Mouse (Mus musculus) layer of hippocampus, adult 9-11 months (tissue): ENCODE measurements around the gene Ptbp3.
"Not testable (repeated sequence)": the region's sequence is repeated elsewhere in the genome, so short reads cannot be mapped to it uniquely, and the experiment has no call there.

ENCODE experiments used
- DNase-seq: peaks from one replicate; pipeline ENCODE4 v3.0.0; 2022

The Ptbp3 gene

DNA sequence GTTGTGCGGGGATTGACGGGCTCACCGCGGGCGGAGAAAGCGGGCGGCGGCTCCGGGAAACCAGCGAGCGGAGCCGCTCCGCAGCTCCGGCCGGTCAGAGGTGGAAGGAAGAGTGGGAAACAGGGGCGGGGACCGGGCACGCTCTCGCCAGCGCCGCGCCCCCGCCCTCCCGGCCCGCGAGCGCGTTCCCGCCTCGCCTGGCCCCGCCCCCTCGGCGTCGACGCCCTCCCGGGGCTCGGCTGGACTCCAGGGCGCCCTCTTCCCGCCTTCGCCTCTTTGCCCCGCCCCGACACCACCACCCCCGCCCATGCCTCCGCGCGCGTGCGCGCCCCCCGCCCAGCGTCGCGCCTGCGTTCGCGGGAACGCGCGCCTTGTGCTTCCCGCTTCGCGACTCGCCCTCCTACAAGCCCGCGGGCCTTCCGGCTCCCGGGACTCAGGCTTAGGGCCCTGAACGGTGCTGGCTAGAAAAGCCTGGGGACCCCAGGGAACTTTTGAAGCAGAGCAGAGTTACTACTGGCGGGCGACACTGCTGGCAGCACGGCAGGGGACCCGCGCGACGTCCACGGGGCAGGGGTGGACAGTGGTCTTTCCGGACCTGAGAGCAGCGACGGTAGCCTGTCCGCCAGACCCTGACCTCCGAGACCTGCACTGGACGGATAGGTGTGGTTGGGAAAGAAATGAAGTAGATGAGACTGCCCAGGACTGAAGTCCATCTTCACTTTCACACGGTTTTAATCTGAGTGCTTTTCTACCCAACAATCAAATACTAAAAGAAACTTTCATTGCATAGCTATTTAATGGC lies at the start of gene Ptbp3:
TSS of gene Ptbp3 (minus strand) at position 190 of the 802 bp plus-strand sequence.
- DNase-seq = peak; percentile 87

DNA sequence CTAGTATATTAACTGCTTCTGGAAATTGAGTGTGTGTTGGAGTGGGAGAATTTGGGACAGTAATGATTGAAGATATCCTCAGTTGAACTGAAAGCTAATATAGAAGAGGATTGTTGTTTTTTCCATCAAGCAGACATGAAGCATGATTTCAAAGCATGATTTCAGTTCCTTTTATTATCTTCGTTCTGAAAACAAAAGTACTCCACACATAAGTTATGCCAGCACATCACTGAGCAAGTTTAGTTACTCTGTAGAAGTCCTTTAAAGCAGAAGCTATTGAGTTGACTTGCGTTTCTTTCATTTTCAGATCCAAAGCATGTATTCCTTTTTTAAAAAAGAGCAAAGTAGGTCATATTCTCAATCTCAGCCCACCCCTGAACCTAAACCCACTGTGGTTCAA lies 47.4 kb upstream of the Ptbp3 start:
- no peak for DNase-seq

DNA sequence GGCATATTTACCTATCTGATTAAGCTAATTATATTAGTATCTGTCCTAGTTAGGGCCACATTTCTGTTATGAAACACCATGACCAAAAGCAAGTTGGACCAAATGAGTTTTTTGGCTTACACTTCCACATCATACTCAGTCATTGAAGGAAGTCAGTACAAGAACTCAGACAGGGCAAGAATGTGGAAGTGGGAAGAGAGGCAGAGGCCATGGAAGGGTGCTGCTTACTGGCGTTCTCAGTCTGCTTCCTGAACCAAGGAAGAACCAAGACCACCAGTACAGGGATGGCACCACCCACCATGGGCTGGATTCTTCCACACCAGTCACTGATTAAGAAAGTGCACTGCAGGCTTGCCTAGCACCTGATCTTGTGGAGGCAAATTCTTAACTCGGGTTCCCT lies 45.5 kb upstream of the Ptbp3 start:
- no peak for DNase-seq

DNA sequence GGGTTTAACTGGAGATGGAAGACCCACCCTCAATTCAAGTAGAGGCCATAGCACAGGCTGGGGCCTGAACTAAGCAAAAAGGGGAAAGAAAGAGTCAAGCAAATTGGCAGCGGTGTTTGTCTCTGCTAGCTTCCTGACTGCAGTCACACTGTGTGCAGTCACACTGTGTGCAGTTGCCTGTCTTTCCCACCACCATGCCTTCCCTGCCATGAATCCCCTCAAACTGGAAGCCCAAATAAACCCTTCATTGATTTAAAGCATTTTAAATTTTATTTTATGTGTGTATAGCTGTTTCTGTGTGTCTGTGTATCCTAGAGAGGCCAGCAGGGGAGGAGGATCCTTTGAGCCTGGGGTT lies 38.7 kb upstream of the Ptbp3 start:
- DNase-seq = no peak

DNA sequence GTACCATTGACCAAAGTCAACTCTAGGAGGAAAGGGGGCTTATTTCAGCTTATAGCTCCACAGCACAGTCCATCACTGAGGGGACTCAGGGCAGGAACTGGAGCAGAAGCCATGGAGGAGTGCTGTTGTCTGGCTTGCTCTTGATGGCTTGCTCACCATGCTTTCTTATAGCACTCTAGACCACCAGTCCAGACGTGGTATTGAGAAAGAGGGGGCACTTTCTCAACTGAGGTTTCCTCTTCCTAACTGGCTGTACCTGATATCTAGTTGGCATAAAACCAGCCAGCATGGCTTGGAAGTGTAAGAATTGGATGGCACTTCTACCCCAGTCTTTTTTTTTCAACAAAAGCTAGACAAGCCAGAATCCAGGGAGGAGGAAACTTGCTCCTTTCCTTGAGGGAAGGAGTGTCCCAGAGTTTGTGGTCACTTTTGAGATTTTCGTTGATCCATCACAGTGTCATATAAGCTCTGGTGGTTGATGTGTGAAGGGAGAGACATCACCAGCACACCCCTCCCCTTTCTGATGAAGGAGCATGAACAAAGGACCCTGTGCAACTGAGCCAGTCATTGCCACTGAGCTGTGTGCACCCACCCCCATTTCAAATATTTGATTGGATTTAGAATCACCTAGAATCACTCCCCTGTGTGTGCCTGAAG lies 38.2 kb upstream of the Ptbp3 start:
- DNase-seq = no peak

DNA sequence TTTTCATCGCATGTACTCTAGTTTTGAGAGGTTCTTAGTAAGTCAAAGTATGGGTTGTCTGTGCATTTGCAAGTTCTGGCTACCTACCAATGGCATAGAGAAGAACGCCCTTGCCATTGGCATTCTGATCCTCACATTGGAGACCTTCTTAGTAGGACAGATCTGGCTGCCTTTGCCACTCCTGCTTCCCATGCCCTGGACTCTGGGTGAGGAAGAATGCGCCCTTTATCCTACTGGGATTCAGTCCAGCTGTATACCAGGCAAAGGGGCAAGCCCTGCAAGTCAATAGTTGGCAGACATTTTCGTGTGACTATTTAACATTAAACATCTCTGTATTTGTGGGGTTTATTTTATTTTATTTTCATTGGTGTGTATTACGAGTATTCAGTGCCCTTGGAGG lies 35.9 kb upstream of the Ptbp3 start:
- no peak for DNase-seq

DNA sequence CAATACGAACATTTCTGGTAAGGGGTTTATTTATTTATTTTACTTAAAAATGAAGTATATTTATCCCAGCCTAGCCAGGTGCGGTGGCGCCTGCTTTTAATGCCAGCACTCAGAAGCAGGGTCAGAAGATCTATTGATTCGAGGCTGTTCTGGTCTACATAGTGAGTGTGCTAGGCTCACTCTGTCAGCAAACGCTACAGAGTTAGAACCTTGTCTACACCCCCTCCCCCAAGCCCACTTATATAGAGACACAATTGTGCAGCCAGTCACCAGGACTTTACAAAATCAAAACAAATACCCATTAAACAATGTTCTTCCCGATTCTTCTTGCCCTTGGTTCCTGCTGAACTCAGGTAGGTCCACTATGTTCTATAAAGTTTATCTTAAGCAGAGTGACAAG lies 33.0 kb upstream of the Ptbp3 start:
- no peak for DNase-seq

DNA sequence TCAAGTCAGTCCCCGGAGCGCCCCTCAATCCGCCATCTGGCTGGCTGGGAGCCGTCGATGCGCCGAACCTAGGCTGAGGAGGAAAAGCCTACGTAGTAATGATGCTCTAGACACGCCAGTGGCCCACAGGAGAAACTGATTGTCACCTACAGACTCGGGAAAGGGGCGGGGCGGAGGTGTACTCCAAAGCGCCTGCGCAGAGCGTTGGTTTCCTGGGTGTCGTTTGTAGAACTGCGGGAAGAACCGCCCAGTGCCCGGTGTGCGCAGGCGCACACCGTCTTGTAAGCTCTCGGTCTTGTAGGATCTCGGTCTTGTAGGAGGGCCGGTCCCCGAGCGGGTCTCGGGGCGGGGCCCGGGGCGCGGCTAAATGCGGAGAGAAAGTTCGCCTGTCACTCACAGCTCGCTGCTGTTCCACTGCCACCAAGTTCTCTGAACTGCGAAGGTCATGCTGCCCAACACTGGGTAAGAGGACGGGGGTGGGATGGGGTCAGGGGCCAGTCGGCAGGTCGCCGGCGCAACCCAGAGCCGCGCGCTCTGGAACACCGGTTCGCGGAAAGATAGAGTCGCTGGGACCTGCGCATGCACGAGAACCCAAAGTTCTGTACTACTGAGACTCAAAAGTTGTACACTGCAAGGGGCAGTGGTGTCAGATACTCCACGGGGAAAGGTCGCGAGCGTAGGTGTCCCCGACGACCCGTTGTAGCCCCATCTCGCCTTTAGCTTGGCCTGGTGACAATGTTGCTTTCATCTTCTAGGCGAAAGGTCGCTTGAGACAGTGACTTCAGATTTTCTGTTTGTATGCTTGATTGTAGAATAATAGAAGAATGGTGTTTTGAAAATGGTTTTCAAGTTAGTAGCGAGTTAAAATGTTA lies 32.4 kb upstream of the Ptbp3 start, which contains the start of gene Hsdl2:
TSS of gene Hsdl2 (plus strand) at position 250 of the 872 bp plus-strand sequence.
- DNase-seq = peak; percentile 99

DNA sequence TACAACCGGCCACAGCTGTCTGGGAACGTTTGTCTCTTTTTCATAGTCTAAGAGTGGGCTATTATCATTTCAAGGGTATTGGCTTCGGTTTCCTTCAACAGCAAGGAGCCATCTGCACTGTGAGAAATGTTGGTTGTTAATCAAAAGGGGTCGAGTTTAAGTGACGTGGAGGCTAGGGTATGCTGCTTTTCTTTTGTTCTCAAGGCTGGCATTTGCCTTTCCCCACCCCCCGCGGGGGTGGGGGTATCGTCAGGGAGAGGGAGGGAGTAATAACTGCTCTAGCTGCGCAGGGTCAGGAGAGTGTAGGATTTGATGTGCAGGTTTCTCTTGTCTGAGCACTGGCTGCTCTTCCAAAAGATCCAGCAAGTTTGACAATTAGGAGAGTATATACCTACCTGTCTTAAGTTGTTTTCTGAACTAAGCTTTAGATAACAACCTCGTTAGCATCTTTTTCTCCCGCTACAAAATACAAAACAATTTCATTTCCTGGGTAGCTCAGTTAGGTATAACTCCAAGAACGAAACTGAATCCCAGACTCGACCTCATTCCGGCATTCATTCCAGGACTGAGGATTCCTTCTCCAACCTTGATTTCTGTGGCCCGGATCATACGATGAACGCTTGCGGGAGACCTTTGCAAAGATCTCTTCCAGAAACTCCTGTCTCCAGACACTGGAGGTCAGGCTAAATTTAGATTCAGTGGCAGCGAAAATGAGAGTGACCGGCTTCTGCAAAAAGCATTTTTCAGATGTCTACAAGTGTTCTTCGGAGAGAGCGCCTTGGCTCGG lies 31.5 kb upstream of the Ptbp3 start:
- peak; percentile 37 for DNase-seq

DNA sequence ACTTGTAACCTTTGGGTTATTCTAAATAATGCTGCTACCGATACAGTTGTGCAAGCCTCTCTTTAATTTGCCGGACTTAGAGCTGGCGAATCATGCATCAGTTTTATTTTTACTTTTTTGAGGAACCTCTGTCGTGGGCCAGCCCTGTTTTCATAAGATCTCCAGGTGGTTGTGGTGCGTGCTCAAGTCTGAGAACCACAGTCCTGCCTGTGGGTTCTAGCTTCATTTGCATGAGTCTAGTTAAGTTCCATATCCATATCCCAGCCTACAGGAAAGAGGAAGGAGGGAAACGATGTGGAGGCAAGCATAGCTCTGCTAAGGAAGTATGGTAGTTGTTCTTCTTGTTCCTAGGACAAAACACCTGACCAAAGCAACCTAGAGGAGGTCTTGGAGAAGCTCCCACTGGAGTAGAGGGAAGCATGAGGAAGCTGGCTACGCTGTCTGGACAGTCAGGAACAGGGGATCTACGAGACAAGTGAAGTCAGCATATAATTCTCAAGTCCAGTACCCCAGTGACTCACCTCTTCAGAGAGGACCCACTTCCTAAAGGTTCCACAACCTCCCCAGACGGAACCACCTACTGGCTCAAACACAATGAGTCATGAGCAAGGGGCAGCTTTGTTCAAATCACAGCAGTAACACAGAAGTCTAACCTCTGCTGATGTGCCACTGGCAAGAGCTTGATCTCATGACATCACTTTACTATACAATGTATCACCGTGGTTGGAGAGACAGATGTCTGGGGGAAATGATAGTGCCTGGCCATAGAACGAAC lies 26.2 kb upstream of the Ptbp3 start:
- no peak for DNase-seq

DNA sequence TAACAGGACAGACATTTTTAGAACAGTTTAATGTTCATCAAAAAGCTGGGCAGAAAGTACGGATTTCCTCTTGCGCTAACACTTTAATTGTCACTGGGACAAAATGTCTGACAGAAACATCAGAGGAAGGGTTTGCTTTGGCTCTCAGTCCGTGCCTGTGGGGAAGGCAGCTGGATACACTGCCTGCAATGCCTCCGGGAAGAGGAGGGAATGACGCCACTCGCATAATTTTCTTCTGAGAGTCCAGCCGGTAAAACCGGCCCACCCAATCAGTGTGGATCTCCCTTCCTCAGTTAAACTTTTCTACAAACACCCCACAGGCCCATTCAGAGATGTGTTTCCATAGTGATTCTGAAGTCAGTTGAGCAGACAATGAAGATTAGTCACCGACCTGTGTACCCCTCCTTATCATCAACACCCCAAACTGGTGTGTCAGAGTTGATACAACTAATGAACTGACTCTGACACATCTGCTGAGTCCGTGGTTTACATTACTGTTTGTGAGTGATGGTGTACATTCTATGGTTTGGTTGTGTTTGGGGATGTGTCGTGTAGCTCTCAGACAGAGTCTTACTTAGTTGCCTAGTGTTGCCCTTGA lies 23.5 kb upstream of the Ptbp3 start:
- DNase-seq = no peak

DNA sequence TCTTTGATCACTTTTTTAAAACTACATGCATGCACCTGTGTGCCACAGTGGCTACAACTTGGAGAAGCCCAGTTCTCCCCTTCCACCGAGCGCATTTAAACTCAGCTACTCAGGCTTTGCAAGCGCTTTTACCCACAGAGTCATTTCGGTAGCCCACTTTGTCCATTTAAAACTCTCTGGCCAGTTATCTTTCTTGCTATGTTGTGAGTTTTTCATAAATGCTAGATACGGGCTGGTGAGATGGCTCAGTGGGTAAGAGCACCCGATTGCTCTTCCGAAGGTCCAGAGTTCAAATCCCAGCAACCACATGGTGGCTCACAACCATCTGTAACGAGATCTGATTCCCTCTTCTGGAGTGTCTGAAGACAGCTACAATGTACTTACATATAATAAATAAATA lies 21.4 kb upstream of the Ptbp3 start:
- not testable (repeated sequence) for DNase-seq

DNA sequence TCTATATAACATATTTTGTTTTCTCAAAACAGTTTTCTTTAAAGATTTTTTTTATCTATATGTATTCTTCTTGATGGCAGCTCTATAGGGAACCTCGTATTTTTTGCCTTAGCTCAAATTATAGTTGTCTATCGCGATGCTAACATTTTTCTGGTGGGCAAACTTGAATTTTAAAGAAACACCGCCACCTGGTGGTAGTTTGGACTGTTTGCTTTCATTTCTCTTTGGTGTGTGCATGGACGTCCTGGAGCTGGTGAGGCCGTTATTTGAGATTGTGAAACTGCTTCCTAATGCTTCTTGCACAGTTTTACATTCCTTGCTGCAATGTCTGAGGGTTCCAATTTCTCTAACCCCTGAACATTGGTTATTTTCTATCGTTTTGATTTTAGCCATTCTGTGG lies 20.4 kb upstream of the Ptbp3 start:
- peak; percentile 69 for DNase-seq

DNA sequence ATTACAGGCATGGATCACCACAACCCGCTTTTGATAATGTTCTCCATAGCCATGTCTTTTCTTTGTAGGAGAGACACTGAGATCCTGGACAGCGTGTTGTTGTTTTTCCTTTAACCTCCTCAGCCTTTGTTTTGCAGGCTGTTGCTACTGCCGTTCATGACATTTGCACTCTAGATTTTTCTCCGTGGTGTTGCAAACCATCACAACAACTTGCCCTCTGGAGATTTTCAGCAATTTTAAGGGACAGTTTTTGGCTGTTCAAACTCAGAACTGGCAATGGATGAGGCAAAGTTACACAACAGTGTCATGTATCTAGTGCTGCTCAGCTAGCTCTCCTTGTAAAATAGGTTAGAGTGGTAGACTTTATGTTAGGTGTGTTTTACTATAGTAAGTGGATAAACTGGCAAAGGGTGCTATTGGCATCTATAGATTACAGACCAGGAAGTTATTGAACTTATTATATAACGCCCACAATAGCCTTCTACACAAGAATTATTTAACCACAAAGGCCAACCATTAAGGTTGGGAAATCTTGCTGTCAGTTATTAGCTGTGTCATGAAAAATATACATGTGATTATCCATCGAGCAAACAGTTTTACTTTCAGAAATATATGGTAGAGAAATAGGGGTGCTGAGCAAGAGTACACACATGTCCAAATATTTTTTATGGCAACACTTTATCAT lies 18.6 kb upstream of the Ptbp3 start:
- DNase-seq = no peak

DNA sequence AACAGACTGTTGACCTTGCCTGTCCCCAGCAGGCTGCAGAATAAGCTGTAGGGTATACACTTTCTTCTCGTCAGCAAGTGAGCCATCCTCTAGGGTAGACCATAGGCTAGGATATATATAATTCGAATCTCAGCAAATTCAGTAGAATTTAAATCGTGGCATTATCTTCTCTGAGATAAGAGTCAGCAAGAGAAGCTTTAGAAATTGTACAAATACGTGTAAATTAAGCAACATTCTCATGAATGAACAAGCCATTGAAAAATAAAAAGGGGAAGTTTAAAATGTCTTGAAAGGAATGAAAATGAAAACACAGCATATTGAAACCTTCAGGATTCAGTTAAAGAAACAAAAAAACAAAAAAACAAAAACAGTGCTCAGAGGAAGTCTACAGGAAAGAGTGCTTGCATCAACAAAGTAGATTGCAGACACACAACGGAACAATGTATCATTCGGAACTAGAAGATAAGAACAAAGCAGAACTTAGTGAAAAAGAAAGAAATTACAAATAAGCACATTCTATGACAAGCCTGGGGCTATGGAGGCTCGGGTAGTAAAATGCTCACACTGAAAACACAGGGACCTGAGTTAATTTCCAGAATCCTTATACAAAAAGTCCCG lies 16.5 kb upstream of the Ptbp3 start:
- DNase-seq = no peak

DNA sequence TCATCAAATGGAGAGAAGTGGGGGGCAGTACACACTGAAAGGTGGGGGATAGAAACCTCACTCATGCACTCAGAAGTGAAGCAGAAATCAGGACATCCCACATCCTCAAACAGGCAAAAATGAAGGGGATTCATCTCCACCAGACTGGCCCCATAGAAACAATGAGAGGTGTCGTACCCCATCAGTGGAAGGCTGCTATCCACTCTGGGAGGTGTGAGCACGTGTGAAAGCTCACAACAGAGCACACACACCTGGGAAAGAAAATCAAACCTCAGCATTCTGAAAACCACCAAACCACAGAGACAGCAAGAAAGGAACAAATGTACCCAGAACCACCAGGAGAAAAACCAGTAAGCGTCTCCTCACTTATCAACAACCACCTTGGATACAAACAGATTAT lies 15.0 kb upstream of the Ptbp3 start:
- DNase-seq = no peak

DNA sequence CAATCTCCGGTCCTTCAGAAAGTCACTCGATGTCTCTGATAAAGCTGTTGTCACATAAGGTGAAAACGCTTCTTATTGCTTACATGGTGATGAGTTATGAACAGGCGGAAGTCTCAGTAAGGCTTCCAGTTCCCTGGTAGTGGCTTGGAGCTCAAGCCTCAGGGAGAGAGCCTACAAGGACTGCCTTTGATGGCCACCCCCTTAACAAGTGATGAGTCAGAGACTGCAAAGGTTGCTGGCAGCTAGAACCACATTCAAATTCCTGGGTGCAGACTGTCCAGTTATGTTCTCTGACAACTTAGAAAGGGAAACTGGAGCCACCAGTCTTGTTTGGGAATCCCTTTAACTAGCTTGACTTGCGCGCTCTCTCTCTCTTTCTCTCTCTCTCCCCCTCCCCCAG lies 11.0 kb upstream of the Ptbp3 start:
- DNase-seq = no peak

DNA sequence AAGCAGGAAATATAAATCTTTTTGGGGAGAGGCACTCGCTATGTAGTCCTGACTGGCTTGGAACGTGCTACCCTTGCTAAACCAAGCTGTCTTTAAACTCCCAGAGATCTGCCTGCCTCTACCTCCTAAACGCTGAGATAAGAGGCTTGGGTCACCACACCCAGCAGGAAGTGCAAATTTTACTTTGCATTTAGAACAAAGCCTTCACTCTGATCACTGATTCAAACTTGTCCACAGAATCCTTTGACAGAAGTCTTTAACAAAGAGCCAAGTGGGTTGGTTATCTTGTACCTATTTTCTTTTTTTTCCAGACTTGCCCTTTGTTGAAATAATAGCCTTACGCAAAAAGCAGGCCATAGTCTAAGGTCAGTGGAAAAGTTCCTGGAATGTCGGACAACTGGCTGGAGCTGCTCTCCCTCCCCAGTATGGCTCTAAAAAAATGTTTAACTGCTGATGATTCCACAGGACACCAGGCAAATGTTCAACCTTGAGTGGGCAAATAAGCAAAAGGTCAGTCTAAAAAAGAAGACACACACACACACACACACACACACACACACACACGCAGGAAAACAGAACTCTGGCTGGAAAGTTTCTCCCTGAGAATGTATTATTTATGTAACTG lies 9.0 kb upstream of the Ptbp3 start:
- DNase-seq = no peak

DNA sequence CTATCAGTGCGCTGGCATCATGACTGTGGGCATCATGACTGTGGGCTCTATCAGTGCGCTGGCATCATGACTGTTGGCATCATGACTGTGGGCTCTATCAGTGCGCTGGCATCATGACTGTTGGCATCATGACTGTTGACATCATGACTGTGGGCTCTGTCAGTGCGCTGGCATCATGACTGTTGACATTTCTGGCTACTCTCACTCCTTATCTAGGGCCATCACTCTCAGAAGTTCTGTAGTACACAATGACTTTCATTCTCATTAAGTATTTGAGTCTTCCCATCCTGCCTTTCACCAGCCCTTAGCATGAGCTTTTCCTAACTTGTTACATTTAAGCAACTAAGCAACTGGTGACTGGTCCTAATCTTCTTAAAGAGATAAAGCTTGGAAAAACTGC lies 8.2 kb upstream of the Ptbp3 start:
- not testable (repeated sequence) for DNase-seq

DNA sequence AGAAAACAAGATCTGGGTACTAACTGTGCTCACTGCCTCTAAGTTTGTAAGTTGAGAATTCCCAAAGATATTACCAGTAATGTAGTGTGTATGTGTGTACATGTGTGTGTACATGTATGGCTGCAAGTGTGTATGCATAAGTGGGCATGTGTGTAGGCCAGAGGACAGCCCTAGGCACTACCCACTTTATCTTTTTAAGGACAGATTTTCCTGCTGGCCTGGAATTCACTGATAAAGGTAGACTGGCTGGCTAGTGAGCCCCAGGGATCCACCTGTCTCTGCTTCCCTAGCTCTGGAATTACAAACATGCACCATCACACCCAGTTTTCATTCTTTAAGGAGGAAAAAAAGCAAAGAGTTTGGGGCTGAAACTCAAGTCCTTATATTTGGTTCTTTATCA lies 6.0 kb upstream of the Ptbp3 start:
- DNase-seq = no peak
